Mouse (Mus musculus) embryo, embryonic 11 days (tissue): ENCODE data around the gene St7l.
"Not testable (repeated sequence)": the region's sequence is repeated elsewhere in the genome, so short reads cannot be mapped to it uniquely, and the experiment has no call there.

Source experiments
- DNase-seq: peaks from one replicate; pipeline ENCODE4 v3.0.0-alpha.2; 2015

St7l gene

DNA sequence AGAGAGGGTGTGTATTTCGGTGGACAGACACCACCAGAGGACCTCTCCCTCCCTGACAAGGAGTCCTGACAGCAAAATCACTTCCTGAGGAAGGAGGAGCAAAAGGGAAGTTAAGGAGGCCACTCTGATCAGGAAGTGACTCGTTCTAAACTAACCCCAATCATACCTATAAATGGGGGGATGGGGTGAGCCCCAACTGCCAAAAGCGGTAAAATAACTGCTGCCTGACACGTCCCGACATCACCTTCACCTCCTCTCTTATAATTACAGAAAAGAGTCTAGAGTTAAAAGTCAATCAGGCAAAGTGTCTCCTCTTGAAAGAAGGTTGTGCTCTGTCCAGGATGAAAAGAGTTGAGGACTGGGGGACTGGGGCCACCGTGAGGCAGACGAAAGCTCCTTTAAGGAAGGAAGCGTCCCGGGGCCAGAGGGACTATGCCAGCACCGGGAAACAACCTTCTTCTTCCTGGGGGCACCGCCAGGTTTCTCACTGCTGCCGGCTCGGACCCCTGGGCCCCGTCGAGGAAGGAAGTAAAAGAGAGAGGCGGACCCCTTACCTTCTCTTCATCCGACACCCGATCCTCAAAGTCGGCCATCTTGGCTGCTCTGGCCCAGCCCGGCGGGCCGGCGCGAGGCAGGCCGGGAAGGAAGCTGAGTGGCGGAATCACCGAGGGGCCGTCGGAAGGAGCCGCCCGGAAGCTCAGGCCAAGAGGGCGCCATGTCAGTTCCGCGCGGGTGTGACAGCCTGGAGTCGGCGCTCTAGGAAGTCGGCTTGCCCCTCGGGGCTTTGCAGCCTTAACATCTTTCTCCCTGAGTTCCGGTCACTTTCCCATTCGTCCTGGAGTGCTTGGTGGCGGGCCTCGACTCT is at the start of gene St7l, which contains the start of gene Capza1:
St7l (plus strand) TSS at position 220 of the 865 bp plus-strand sequence.
Capza1 (minus strand) TSS at position 720 of the 865 bp plus-strand sequence.
- DNase-seq, result peak; percentile 94

- no peak for DNase-seq
Observed at GRCm38 (mm10) chr3:104814746-104815145, 49.1 kb upstream of the St7l start.

DNA sequence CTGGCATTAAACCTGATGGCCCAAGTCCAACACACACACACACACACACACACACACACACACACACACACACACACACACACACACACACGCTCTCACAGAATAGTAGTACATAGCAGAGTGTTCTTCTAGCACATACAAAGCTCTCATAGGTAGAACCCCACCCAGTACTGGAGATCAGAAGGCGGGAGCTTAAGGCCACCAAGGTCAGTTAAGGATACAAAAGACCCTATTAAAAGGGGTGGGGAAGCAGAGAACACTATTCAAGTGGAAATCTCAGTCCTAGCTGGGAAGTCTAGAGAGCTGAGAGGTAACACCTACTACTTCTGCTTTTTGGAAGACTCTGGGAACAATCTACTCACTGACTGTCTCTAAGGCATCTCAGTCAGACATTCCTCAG is 48.5 kb upstream of the St7l start:
- no peak for DNase-seq

GRCm38 (mm10) chr3:104816130-104816529 is 47.7 kb upstream of the St7l start:
- DNase-seq, result no peak

- peak; percentile 73 for DNase-seq
Observed at GRCm38 (mm10) chr3:104817481-104817990, 46.3 kb upstream of the St7l start.

DNA sequence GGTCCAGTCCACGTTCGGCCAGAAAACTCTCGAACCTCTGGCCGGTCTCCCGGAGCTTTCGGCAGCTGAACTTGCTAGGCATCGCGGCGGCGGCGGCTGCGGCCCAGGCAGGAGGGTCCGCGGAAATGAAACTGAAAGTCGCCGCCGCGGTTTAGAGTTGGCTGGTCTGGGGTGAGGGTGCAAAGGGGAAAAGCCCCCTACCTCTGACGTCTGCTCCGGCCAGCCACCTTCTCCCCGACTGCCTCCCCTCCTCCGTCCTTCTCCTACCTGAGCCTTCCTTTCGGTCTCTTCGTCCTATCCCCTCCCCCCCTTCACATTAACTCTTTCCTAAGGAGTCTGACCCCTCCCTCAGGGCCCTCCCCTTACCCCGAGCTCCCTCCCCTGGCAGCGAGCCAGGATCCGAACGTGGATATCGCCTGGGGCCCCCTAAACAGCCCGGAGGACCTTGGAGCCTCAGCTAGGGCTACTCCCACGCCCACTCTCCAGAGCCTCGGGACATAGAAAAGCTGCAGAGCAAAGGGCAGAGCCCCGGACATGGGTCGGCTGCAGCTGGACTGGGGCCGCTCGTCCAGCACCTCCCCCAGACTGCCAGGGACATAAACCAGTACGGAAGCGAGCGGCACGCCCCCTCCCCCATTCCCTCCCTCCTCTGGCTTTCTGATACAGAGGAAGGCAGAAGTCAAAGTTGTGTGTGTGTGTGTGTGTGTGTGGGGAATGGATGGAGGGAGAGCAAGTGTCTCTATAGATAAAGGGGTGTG is 45.6 kb upstream of the St7l start, which contains the start of gene Mov10:
Mov10 (minus strand) TSS at position 573 of the 758 bp plus-strand sequence.
- peak; percentile 88 for DNase-seq

DNA sequence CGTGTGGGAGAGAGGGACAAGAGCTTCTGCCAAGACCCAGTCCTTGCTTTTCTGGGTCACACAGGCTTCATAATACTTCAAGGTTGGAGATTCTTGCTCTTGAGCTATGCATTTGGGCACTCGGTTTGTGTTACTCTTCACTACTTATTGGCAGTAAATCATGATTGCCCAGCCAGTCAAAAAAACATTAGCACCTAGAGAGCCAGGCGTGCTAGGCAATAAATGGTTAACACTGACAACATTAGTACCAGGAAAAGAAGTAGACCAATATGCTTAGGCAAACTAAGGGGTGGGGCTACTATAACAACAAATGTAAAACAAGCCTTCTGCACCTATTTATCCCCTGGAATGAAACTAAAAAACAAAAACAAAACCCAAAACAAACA is 45.1 kb upstream of the St7l start:
- no peak for DNase-seq

DNA sequence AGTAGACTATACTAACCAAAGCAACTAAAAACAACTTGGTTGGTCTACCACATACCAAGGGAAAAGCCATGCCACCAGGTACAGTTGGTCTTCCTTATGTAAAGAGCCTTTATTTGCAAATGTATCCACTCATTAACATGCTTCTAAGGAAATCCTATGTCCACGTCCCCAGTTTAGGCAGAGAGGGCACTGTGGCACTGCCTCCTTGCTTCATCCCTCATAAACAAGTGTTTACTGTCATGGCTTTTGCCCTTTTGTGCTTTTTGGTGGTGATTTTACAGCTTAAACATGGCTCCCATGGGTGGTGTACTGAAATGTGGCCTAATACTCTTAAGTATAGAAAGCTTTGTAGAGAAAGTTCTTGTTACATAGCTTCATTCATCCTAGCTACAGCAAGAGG is 43.4 kb upstream of the St7l start:
- no peak for DNase-seq

DNA sequence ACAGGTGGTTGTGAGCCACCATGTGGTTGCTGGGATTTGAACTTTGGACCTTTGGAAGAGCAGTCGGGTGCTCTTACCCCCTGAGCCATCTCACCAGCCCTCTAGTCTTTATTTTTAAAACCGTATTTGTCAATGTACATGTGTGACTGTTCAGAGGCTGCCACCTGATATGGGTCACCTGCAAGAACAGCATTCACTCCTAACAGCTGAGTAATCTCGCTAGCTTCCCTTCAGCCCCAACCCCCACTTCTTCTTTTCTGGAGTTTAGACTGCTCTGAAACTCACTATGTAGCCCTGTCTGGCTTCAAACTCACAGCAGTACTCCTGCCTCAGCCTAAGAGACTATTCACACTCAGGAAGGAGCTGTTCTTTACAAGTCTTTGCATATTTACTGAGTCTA is 41.4 kb upstream of the St7l start:
- DNase-seq, result no peak

- no peak for DNase-seq
Observed at GRCm38 (mm10) chr3:104835797-104836196, 28.0 kb upstream of the St7l start.

DNA sequence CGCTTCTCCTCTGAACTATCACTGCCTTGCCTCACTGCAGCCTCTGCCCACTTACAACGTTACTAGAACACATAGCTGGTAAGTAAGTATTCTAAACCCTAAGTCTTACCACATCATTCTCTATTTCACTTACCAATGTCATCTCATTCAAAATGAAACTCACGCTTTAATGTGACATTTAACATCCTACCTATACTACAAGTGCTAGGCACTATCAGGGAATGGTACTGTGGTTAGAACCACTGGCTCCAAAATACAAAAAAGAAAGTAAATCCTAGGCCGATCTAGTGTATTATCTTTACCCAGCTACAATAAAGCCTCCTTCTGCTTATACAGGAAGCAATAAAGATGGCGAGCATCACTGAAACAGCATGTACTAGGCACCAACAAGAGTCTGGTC is 22.8 kb upstream of the St7l start:
- DNase-seq, result no peak

GRCm38 (mm10) chr3:104846601-104847000 is 17.2 kb upstream of the St7l start:
- no peak for DNase-seq

DNA sequence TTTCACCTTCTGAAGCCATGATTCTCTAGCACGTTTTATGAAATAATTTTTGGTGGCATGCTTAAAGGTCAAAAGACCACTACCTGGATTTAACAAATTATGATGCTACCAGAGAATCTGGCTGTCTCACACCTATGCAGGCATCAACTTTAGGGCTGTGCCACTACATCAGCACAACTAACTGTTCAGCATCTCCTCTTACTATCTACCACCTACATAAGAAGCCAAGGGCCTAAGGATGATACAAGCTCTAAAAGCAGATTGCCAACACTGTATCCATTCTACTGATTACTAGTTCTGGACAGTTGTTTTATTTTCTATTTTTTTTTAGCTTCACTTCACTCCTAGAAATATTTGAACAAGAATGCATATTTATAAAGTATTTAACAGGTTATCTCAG is 9.3 kb upstream of the St7l start:
- DNase-seq, result no peak

- no peak for DNase-seq
Observed at GRCm38 (mm10) chr3:104854866-104855265, 8.9 kb upstream of the St7l start.

- no peak for DNase-seq
Observed at GRCm38 (mm10) chr3:104856106-104856505, 7.7 kb upstream of the St7l start.

DNA sequence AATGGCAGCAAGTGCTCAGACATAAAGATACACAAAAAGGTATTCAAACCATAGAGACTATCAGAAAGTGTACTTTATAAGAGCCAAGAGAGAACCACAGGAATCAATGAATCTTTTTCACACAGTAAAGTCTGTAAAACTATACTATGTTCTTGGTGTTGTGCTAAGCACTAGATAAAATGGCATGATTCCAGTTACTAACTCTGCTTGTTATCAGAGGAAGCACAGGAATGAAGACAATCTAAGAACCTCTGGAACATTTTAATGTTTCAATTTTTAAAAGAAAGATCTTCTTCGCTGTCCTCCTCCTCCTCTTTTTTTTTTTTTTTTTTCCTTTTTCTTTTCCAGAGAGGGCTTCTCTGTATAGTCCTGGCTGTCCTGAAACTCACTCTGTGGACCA is 5.2 kb upstream of the St7l start:
- DNase-seq, result no peak

DNA sequence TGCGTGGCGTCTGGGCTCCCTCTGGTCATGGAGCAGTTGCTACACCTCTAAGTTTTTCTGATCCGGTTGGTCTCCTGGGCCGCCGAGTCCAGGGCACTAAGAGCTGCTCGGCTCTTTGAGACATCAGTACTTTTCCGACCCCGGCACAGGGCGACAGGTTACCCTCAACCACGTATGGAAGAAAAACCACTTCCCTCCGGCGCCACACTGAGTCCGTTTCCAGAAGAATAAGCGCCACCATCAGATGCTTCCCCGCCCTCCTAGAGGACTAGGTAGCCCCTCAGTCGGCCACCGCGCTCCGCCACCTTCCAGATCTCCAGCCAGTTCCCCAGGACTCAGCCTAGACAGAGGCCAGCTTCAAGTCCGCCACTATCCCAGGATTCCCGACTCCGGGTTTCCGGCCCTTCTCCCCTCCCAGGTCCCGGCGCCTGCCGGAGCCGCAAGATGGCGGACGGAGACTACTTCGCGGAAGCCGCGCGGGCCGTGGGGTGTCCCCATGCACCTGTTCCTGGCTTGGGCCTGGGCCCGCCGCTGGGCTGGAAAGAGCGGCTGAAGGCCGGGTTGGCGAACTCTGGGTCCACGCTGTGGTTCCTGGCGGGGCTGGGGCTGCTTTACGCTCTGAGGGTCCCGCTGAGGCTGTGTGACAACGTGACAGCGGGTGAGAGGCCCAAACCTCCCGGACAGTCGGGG is 991 bp downstream of the St7l start:
- peak; percentile 94 for DNase-seq

GRCm38 (mm10) chr3:104865341-104865788 is 1.6 kb downstream of the St7l start:
- DNase-seq, result no peak

GRCm38 (mm10) chr3:104866674-104867073 is 2.9 kb downstream of the St7l start:
- not testable (repeated sequence) for DNase-seq

- no peak for DNase-seq
Observed at GRCm38 (mm10) chr3:104869611-104870010, 5.8 kb downstream of the St7l start.

GRCm38 (mm10) chr3:104888585-104888984 is 24.8 kb downstream of the St7l start:
- no peak for DNase-seq

DNA sequence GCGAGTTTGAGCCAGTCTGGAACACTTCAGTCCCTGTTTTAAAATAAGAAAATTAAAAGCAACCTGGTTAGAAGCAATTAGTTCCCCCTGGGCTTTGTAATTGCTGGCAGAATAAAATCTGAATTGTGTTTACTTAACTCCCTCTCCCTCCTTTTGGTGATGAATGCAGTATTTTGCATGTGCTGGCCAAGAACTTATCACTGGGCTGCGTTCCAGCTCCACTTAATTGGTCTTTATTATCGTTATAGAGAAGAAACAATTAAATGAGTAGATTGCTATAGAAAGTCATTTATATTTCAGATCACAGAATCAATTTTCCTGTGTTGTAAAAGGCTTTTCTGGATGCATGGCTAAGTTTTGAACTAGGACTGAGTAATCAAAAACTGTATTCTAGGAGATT is 32.3 kb downstream of the St7l start:
- no peak for DNase-seq

GRCm38 (mm10) chr3:104901154-104901553 is 37.3 kb downstream of the St7l start:
- no peak for DNase-seq
